ENCODE assay signal across 22 mouse cellular contexts in genomic region chr16:27683826-27684225, GRCm38 (mm10).
DNase-seq lines count a peak whose midpoint lies in the region; ATAC-seq and TF ChIP-seq lines count a peak whose summit lies in the region.
"Had no signal": no experiment of that assay in that cellular context is flagged by ENCODE, and none has a peak within 500 bp of the region (broad histone marks: within the 10 kb centered on the region; RNA-seq: fewer than 3 reads in every experiment).

No protein-coding gene starts in this region.

- no peaks in the 10 kb centered on the region for H3K4me1 ChIP-seq in midbrain, postnatal 0 days (ENCODE audit: insufficient read depth, low read length)
- no peaks in the 10 kb centered on the region for H3K4me1 ChIP-seq in midbrain, embryonic 10.5 days
- no peaks in the 10 kb centered on the region for H3K4me1 ChIP-seq in olfactory bulb, adult 2 months (ENCODE audit: control insufficient read depth, insufficient read depth, low read length)
- H3K4me1 ChIP-seq: forebrain, embryonic 15.5 days; hindbrain, embryonic 15.5 days; limb, embryonic 15.5 days; midbrain, embryonic 15.5 days had no signal

- H3K9ac ChIP-seq in midbrain, postnatal 0 days (replicated peaks; ENCODE audit: low read length, poor library complexity, severe bottlenecking): no peak overlapping the region
- H3K9ac ChIP-seq: forebrain, embryonic 15.5 days; hindbrain, embryonic 15.5 days; limb, embryonic 15.5 days; midbrain, embryonic 15.5 days had no signal

- ATAC-seq in midbrain, postnatal 0 days (ENCODE audit: low FRiP score): no peak
- ATAC-seq: CD4-positive, CD25-positive, alpha-beta regulatory T cell, adult 4 months; forebrain, embryonic 15.5 days; intestine, embryonic 16.5 days; midbrain, embryonic 15.5 days had no signal

- no peak overlapping the region for H3K27ac ChIP-seq in midbrain, postnatal 0 days (ENCODE audit: low read depth, low read length)
- H3K27ac ChIP-seq in midbrain, embryonic 10.5 days (replicated peaks): no peak overlapping the region
- peak overlapping the region; percentile 44 for H3K27ac ChIP-seq in olfactory bulb, adult 2 months (ENCODE audit: insufficient read depth, low read depth, low read length)
- H3K27ac ChIP-seq: forebrain, embryonic 15.5 days; hindbrain, embryonic 15.5 days; limb, embryonic 15.5 days; midbrain, embryonic 15.5 days had no signal

- TF ChIP-seq CTCF in midbrain, postnatal 0 days (IDR thresholded peaks at IDR 0.05): no peak
- TF ChIP-seq CTCF in olfactory bulb, adult 2 months (IDR thresholded peaks at IDR 0.05; ENCODE audit: insufficient read depth, low read depth, low read length): no peak

- peak; percentile 14 to 41 for DNase-seq in frontal cortex, adult 2 months (ENCODE audit: extremely low spot score in 1 of 2, low spot score in 1 of 2)
- no peak for DNase-seq in frontal cortex, postnatal 25 days (ENCODE audit: low spot score in 2 of 2)
- peak; percentile 10 for DNase-seq in midbrain, postnatal 0 days (ENCODE audit: low spot score)
- no peak for DNase-seq in midbrain, embryonic 10.5 days (ENCODE audit: low spot score)
- DNase-seq in left cerebral cortex, adult 9 months (ENCODE audit: low spot score in 2 of 2): peak; percentile 5 to 14
- DNase-seq in layer of hippocampus, adult 9-10 months (ENCODE audit: low spot score): no peak
- DNase-seq: adrenal gland, postnatal 14 days; cerebellum, adult 8-10 months; kidney, adult 9 months; kidney, postnatal 36 days; layer of hippocampus, adult 9-11 months; lung, postnatal 4 days; thymus, postnatal 14 days had no signal

- no peaks in the 10 kb centered on the region for H3K27me3 ChIP-seq in midbrain, postnatal 0 days (ENCODE audit: insufficient read depth, low read length)
- no peaks in the 10 kb centered on the region for H3K27me3 ChIP-seq in midbrain, embryonic 10.5 days (ENCODE audit: low read depth, poor library complexity, severe bottlenecking)
- H3K27me3 ChIP-seq: forebrain, embryonic 15.5 days; hindbrain, embryonic 15.5 days; limb, embryonic 15.5 days; midbrain, embryonic 15.5 days had no signal

- no peak overlapping the region for H3K4me2 ChIP-seq in midbrain, postnatal 0 days (ENCODE audit: low read depth, low read length, poor library complexity, severe bottlenecking)
- H3K4me2 ChIP-seq: forebrain, embryonic 15.5 days; heart, embryonic 11.5 days; hindbrain, embryonic 15.5 days; limb, embryonic 15.5 days; midbrain, embryonic 15.5 days had no signal

- TF ChIP-seq POLR2A in olfactory bulb, adult 2 months (IDR thresholded peaks at IDR 0.05; ENCODE audit: insufficient read depth, low read depth, low read length): no peak

- 52% methylated on average over 3 of the region's 3 CpGs for WGBS in midbrain, postnatal 0 days
- 83% methylated on average over 3 of the region's 3 CpGs for WGBS in midbrain, embryonic 10.5 days
- 16% methylated on average over 3 of the region's 3 CpGs for WGBS in olfactory bulb, adult 2 months

- no peaks in the 10 kb centered on the region for H3K9me3 ChIP-seq in midbrain, postnatal 0 days (ENCODE audit: low read length)
- no peaks in the 10 kb centered on the region for H3K9me3 ChIP-seq in midbrain, embryonic 10.5 days (replicated peaks)
- H3K9me3 ChIP-seq: forebrain, embryonic 15.5 days; hindbrain, embryonic 15.5 days; limb, embryonic 15.5 days; midbrain, embryonic 15.5 days had no signal

- H3K36me3 ChIP-seq in midbrain, postnatal 0 days (ENCODE audit: insufficient read depth, low read length): no peaks in the 10 kb centered on the region
- no peaks in the 10 kb centered on the region for H3K36me3 ChIP-seq in midbrain, embryonic 10.5 days
- H3K36me3 ChIP-seq: forebrain, embryonic 15.5 days; hindbrain, embryonic 15.5 days; limb, embryonic 15.5 days; midbrain, embryonic 15.5 days had no signal

- no peak overlapping the region for H3K4me3 ChIP-seq in midbrain, postnatal 0 days (ENCODE audit: low read depth, low read length)
- H3K4me3 ChIP-seq in midbrain, embryonic 10.5 days: no peak overlapping the region
- no peak overlapping the region for H3K4me3 ChIP-seq in olfactory bulb, adult 2 months (ENCODE audit: insufficient read depth, low read depth, low read length)
- H3K4me3 ChIP-seq: forebrain, embryonic 15.5 days; hindbrain, embryonic 15.5 days; limb, embryonic 15.5 days; midbrain, embryonic 15.5 days; myocyte had no signal

Comparison
In these comparisons a context has a peak if more than half of its experiments do, and no peak if none do; other contexts are left out.
1. DNase-seq: peak in frontal cortex, adult 2 months (2 of 2), midbrain, postnatal 0 days (single experiment) and left cerebral cortex, adult 9 months (2 of 2); none in frontal cortex, postnatal 25 days (0 of 2), midbrain, embryonic 10.5 days (single experiment) and layer of hippocampus, adult 9-10 months (single experiment).